Mouse (Mus musculus): ENCODE data around the gene Rcc1l. TPM values are rescaled to one million over a fixed set of nuclear protein-coding genes. Genes with fewer than 3 reads are reported as not detected.

Gene Rcc1l
- total and polyA plus RNA-seq, 3 experiments = 9.2 to 16.0 (median 12.6) TPM

DNA sequence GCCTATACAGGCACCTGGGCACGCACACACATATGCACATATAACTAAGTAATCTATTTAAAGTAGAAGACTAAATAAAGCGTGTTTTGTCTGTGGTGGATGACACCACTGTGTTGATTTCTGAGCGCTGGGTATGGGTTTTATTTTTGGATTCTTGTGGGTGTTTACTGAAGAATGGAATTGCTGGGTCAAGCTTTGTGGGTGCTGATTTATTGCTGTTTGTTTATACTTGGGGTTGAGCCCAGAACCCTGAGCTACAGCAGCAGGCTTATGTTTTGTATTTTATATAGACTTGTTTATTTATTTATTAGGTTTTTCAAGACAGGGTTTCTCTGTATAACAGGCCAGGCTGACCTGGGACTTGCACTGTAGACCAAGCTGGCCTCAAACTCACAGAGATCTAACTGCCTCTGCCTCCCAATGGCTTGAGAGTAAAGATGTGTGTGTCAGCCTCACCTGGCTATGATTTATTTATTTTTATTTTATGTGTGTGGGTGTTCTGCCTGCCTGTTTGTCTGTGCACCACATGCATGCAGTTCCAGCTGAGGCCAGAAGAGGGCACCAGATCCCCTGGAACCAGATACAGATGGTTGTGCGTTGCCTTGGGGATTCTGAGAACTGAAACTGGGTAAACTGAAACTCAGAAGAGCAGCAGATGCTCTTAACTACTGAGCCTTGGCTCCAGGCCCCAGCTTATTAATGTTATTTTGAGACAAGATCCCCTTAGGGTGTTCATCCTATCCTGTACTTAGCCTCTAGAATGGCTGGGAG lies 10.6 kb upstream of the Rcc1l start:
- Histone ChIP-seq H3K27me3 (ENCODE audit: insufficient read depth, low read length) (no peaks in the 10 kb centered on the region), H3K4me1 (ENCODE audit: insufficient read depth, low read depth, low read length) (peaks cover 30% of the 10 kb centered on the region), H3K36me3 (replicated peaks) (peaks cover 19% of the 10 kb centered on the region), H3K9me3 (replicated peaks) (no peaks in the 10 kb centered on the region), H3K4me3 (ENCODE audit: low read depth, low read length) (no peak overlapping the region)
- TF ChIP-seq POLR2AphosphoS5 (IDR thresholded peaks at IDR 0.05; ENCODE audit: insufficient replicate concordance, low read depth, low read length) (no peak), CTCF (IDR thresholded peaks at IDR 0.05; ENCODE audit: low read depth, low read length) (peak; percentile 92)
- DNase-seq (ENCODE audit: low spot score) = peak; percentile 23
- ATAC-seq (ENCODE audit: extremely low read depth, insufficient number of reproducible peaks, low FRiP score, poor library complexity, severe bottlenecking) = no peak

GRCm38 (mm10) chr5:134186059-134186458 lies 9.5 kb upstream of the Rcc1l start:
- H3K9me3 ChIP-seq (replicated peaks) = no peaks in the 10 kb centered on the region
- peaks cover 11% of the 10 kb centered on the region for H3K36me3 ChIP-seq (replicated peaks)
- ATAC-seq (ENCODE audit: extremely low read depth, insufficient number of reproducible peaks, low FRiP score, poor library complexity, severe bottlenecking) = no peak
- no peak for TF ChIP-seq GATA1 (IDR thresholded peaks at IDR 0.05; ENCODE audit: borderline replicate concordance, low read length)
- no peak for TF ChIP-seq GATA2 (IDR thresholded peaks at IDR 0.05; ENCODE audit: borderline replicate concordance, low read depth, low read length)
- no peak for TF ChIP-seq POLR2AphosphoS5 (IDR thresholded peaks at IDR 0.05; ENCODE audit: insufficient replicate concordance, low read depth, low read length)
- no peak for TF ChIP-seq TAL1 (conservative IDR thresholded peaks at IDR 0.05; ENCODE audit: low read depth, low read length)
- no peak overlapping the region for H3K4me3 ChIP-seq (ENCODE audit: low read depth, low read length)
- H3K27me3 ChIP-seq (ENCODE audit: insufficient read depth, low read length) = no peaks in the 10 kb centered on the region
- peaks cover 33% of the 10 kb centered on the region for H3K4me1 ChIP-seq (ENCODE audit: insufficient read depth, low read depth, low read length)
- no peak for DNase-seq (ENCODE audit: low spot score)

DNA sequence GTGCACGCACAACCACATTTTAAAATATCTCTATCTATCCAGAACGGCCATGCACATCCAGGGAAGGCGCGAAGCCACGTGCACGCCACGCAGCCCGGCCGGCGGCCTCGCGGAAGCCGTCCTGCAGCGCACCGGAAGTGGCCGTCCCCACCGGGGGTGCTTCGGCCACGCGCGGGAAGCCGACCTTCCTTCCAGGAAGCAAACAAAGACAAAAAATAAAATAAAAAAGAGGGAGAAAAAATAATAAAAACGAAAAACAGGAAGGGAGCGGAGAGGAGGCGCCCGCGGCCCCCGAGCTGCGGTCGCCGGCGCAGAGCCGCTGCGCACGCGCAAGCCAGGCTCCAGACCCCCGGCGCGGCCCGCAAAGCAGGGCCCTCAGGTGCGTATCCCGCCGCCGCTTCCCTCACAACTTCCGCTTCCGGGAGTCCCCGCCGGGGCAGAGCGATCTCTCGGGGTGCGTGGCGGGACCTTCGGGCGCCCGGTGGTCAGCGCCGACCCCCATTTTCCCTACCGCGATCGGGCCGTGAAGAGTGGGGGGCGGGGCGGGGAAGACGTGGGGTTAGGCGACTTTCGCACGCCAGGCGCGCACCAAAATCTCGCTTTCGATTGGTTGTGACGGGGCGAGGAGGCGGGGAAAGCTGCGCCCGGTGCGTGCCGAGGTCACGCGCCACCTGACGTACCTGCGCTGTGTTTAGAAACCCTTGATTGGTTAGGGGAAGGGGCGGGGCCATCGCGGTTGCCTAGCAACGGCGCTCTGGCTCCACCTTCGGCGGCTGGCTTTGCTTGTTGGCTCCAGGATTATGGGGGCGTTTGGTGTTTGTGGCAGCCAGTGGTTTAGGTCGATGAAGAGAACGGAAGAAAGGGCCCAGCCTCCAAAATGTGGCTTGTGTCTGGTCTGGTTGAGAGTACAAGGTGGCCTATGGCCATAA lies 7.6 kb upstream of the Rcc1l start, which contains the start of gene Gtf2ird2:
TSS of gene Gtf2ird2 (plus strand) at position 140 of the 929 bp plus-strand sequence.
- Histone ChIP-seq H3K36me3 (replicated peaks) (peaks cover 8% of the 10 kb centered on the region), H3K27me3 (ENCODE audit: insufficient read depth, low read length) (no peaks in the 10 kb centered on the region), H3K4me3 (ENCODE audit: low read depth, low read length) (peak within 1 kb of the TSS; percentile 77), H3K4me1 (ENCODE audit: insufficient read depth, low read depth, low read length) (peaks cover 37% of the 10 kb centered on the region), H3K9me3 (replicated peaks) (no peaks in the 10 kb centered on the region)
- TF ChIP-seq POLR2AphosphoS5 (IDR thresholded peaks at IDR 0.05; ENCODE audit: insufficient replicate concordance, low read depth, low read length) = no peak
- no peak for TF ChIP-seq GATA2 (IDR thresholded peaks at IDR 0.05; ENCODE audit: borderline replicate concordance, low read depth, low read length)
- TF ChIP-seq CTCF (IDR thresholded peaks at IDR 0.05; ENCODE audit: low read depth, low read length) = no peak
- no peak for TF ChIP-seq GATA1 (IDR thresholded peaks at IDR 0.05; ENCODE audit: borderline replicate concordance, low read length)
- no peak for TF ChIP-seq TAL1 (conservative IDR thresholded peaks at IDR 0.05; ENCODE audit: low read depth, low read length)
- peak; percentile 94 for DNase-seq (ENCODE audit: low spot score)
- ATAC-seq (ENCODE audit: extremely low read depth, insufficient number of reproducible peaks, low FRiP score, poor library complexity, severe bottlenecking) = peak; percentile 93

DNA sequence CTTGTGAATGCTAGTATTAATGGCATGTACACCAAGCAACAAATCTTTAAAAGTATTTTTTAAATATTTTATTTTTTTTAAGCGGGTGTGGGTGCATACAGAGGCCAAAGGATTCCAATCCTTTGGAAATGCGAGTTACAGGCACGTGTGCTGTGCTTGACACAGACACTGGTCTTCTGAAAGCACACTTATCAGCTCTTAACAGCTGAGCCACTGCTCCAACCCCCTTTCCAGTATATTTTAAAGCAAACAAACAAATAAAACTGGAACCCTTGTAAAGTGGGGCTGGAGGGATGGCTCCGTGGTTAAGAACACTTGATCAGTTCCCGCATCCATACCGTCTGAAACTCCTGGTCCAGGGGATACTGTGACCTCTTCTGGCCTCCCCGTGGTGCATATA lies 6.6 kb upstream of the Rcc1l start:
- Histone ChIP-seq H3K9me3 (replicated peaks) (no peaks in the 10 kb centered on the region), H3K36me3 (replicated peaks) (peaks cover 8% of the 10 kb centered on the region), H3K27me3 (ENCODE audit: insufficient read depth, low read length) (no peaks in the 10 kb centered on the region), H3K4me3 (ENCODE audit: low read depth, low read length) (peak overlapping the region; percentile 77), H3K4me1 (ENCODE audit: insufficient read depth, low read depth, low read length) (peaks cover 44% of the 10 kb centered on the region)
- ATAC-seq (ENCODE audit: extremely low read depth, insufficient number of reproducible peaks, low FRiP score, poor library complexity, severe bottlenecking) = no peak
- TF ChIP-seq POLR2AphosphoS5 (IDR thresholded peaks at IDR 0.05; ENCODE audit: insufficient replicate concordance, low read depth, low read length) = no peak
- 0 out of 2 replicates have a peak, but pooled peaks have one; percentile 11 for TF ChIP-seq TAL1 (conservative IDR thresholded peaks at IDR 0.05; ENCODE audit: low read depth, low read length)
- DNase-seq (ENCODE audit: low spot score) = no peak

- Histone ChIP-seq H3K36me3 (replicated peaks) (peaks cover 8% of the 10 kb centered on the region), H3K27me3 (ENCODE audit: insufficient read depth, low read length) (no peaks in the 10 kb centered on the region), H3K4me1 (ENCODE audit: insufficient read depth, low read depth, low read length) (peaks cover 41% of the 10 kb centered on the region), H3K4me3 (ENCODE audit: low read depth, low read length) (peak overlapping the region; percentile 48; the same call in 1 of the 2 replicates), H3K9me3 (replicated peaks) (no peaks in the 10 kb centered on the region)
- DNase-seq (ENCODE audit: low spot score) (no peak), ATAC-seq (ENCODE audit: extremely low read depth, insufficient number of reproducible peaks, low FRiP score, poor library complexity, severe bottlenecking) (no peak)
- TF ChIP-seq GATA2 (IDR thresholded peaks at IDR 0.05; ENCODE audit: borderline replicate concordance, low read depth, low read length) (no peak), TAL1 (conservative IDR thresholded peaks at IDR 0.05; ENCODE audit: low read depth, low read length) (no peak), CTCF (IDR thresholded peaks at IDR 0.05; ENCODE audit: low read depth, low read length) (no peak), GATA1 (IDR thresholded peaks at IDR 0.05; ENCODE audit: borderline replicate concordance, low read length) (no peak)
Observed at GRCm38 (mm10) chr5:134182735-134183134, 6.2 kb upstream of the Rcc1l start.

DNA sequence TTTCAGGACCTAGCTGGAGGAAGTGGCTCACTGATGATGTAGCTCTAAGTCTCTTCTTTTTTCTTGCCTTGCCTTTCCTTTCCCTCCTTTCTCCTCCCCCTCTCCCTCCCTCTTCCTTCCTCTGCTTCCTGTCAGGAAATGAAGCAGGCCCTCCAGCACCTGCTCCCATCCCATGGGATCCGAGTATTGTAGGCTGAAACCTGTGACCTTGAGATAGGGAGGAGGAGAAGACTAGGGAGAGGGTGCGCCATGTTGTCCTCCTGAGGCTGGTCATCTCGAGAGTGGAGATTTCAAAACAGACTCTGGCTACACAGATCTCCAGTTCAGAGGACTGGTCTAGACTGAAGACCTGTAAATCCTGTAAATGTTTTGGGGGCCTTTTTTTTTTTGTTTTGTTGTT lies 5.6 kb upstream of the Rcc1l start:
- DNase-seq (ENCODE audit: low spot score) (no peak), ATAC-seq (ENCODE audit: extremely low read depth, insufficient number of reproducible peaks, low FRiP score, poor library complexity, severe bottlenecking) (no peak)
- TF ChIP-seq GATA2 (IDR thresholded peaks at IDR 0.05; ENCODE audit: borderline replicate concordance, low read depth, low read length) = no peak
- TF ChIP-seq POLR2AphosphoS5 (IDR thresholded peaks at IDR 0.05; ENCODE audit: insufficient replicate concordance, low read depth, low read length) = no peak
- no peak for TF ChIP-seq TAL1 (conservative IDR thresholded peaks at IDR 0.05; ENCODE audit: low read depth, low read length)
- no peak for TF ChIP-seq GATA1 (IDR thresholded peaks at IDR 0.05; ENCODE audit: borderline replicate concordance, low read length)
- TF ChIP-seq CTCF (IDR thresholded peaks at IDR 0.05; ENCODE audit: low read depth, low read length) = no peak
- peaks cover 37% of the 10 kb centered on the region for H3K4me1 ChIP-seq (ENCODE audit: insufficient read depth, low read depth, low read length)
- no peaks in the 10 kb centered on the region for H3K27me3 ChIP-seq (ENCODE audit: insufficient read depth, low read length)
- H3K4me3 ChIP-seq (ENCODE audit: low read depth, low read length) = no peak overlapping the region; the same call in 1 of the 2 replicates
- peaks cover 8% of the 10 kb centered on the region for H3K36me3 ChIP-seq (replicated peaks)
- no peaks in the 10 kb centered on the region for H3K9me3 ChIP-seq (replicated peaks)

All from G1E (cell line).